Mouse (Mus musculus): ENCODE measurements at regions not wholly inside any gene's neighbourhood (a gene's known extent, or its start where the extent isn't known, plus 50 kb on each side); places are given as distances from the start of the nearest gene placed in this dataset.

DNA sequence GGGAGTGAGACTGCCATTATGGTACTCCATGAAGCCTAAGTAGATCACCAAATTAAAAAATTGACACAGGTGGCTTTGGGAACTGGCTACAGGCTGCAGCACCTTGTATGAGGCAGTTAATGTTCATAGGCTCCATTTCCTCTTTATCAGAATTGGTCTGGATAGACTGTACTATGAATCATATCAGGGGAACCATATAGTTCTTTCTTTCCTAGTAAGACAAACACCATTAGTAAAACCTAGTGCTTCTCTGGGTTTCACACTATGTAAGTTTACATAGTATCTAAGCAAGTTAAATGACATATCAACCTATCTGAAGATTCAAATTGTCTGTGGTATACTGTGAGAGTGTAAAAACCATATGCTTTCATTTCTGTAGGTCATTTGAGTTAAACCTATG lies 145.0 kb downstream of the Ahr start:
- H3K27ac ChIP-seq (replicated peaks; ENCODE audit: low read depth, low read length) = no peak overlapping the region
- TF ChIP-seq POLR2A (IDR thresholded peaks at IDR 0.05; ENCODE audit: borderline replicate concordance, extremely low read depth, insufficient read depth, insufficient read length) = no peak
- no peak overlapping the region for H3K9ac ChIP-seq (ENCODE audit: low read depth, low read length, severe bottlenecking)
- no peak for DNase-seq (ENCODE audit: low spot score)
- H3K4me2 ChIP-seq (replicated peaks; ENCODE audit: low read depth, low read length, severe bottlenecking) = no peak overlapping the region
- H3K27me3 ChIP-seq (ENCODE audit: control insufficient read depth, insufficient read depth, low read length) = no peaks in the 10 kb centered on the region
- H3K36me3 ChIP-seq (ENCODE audit: control insufficient read depth, insufficient read depth, low read length) = no peaks in the 10 kb centered on the region
- ATAC-seq (ENCODE audit: low FRiP score, low read depth) = no peak
- H3K4me1 ChIP-seq (ENCODE audit: control insufficient read depth, insufficient read depth, low read length) = no peaks in the 10 kb centered on the region
- H3K9me3 ChIP-seq (ENCODE audit: control insufficient read depth, low read length) = no peaks in the 10 kb centered on the region
- H3K4me3 ChIP-seq (replicated peaks; ENCODE audit: low read length) = no peak overlapping the region

DNA sequence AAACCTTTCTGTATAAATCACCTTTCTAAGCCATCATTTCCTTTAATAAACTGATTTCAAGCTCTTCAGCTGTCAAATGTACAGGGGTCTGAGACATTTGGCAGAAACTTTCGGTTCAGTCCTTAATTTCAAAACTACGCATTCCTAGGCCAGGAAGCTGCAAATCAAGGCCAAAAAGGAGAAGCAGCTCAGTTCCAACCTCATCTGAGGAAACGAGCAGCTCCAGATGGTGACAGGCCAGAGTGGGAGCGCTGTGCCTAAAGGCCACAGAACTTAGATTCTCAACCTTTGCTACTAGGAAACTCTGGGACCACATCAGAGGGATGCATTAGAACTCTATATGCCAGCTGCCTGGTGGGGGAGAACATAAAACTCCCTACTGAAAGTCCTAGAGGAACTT lies 150.6 kb downstream of the Ahr start:
- Histone ChIP-seq H3K4me1 (ENCODE audit: control insufficient read depth, insufficient read depth, low read length) (no peaks in the 10 kb centered on the region), H3K4me3 (replicated peaks; ENCODE audit: low read length) (no peak overlapping the region), H3K27ac (replicated peaks; ENCODE audit: low read depth, low read length) (no peak overlapping the region), H3K27me3 (ENCODE audit: control insufficient read depth, insufficient read depth, low read length) (no peaks in the 10 kb centered on the region), H3K9me3 (ENCODE audit: control insufficient read depth, low read length) (no peaks in the 10 kb centered on the region), H3K36me3 (ENCODE audit: control insufficient read depth, insufficient read depth, low read length) (no peaks in the 10 kb centered on the region), H3K4me2 (replicated peaks; ENCODE audit: low read depth, low read length, severe bottlenecking) (no peak overlapping the region), H3K9ac (ENCODE audit: low read depth, low read length, severe bottlenecking) (no peak overlapping the region)
- DNase-seq (ENCODE audit: low spot score) (no peak), ATAC-seq (ENCODE audit: low FRiP score, low read depth) (no peak)
- TF ChIP-seq POLR2A (IDR thresholded peaks at IDR 0.05; ENCODE audit: borderline replicate concordance, extremely low read depth, insufficient read depth, insufficient read length) = no peak
- WGBS = 52% methylated on average over 4 of the region's 4 CpGs

DNA sequence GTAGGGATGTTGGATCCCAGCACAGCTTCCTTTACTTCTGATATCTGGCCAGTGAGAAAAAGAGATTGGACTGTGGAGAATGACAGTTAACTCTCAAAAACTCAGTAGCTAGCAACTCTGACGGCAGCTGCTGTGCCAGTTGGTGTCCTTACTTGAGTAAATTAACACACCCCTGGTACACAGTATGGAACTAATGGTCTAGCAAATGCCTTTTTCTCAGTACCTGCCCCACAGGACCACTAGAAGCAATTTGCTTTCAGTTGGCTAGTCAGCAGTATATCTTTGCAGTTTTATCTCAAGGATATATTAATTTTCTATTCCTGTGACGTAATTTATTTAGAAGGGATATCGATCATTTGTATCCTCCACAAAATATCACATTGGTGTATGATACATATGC lies 157.6 kb downstream of the Ahr start:
- 77% methylated on average over 3 of the region's 3 CpGs for WGBS
- Histone ChIP-seq H3K4me1 (ENCODE audit: control insufficient read depth, insufficient read depth, low read length) (no peaks in the 10 kb centered on the region), H3K27ac (replicated peaks; ENCODE audit: low read depth, low read length) (no peak overlapping the region), H3K4me2 (replicated peaks; ENCODE audit: low read depth, low read length, severe bottlenecking) (no peak overlapping the region), H3K9me3 (ENCODE audit: control insufficient read depth, low read length) (no peaks in the 10 kb centered on the region), H3K4me3 (replicated peaks; ENCODE audit: low read length) (no peak overlapping the region), H3K9ac (ENCODE audit: low read depth, low read length, severe bottlenecking) (no peak overlapping the region), H3K27me3 (ENCODE audit: control insufficient read depth, insufficient read depth, low read length) (no peaks in the 10 kb centered on the region), H3K36me3 (ENCODE audit: control insufficient read depth, insufficient read depth, low read length) (no peaks in the 10 kb centered on the region)
- DNase-seq (ENCODE audit: low spot score) (no peak), ATAC-seq (ENCODE audit: low FRiP score, low read depth) (no peak)
- no peak for TF ChIP-seq POLR2A (IDR thresholded peaks at IDR 0.05; ENCODE audit: borderline replicate concordance, extremely low read depth, insufficient read depth, insufficient read length)

DNA sequence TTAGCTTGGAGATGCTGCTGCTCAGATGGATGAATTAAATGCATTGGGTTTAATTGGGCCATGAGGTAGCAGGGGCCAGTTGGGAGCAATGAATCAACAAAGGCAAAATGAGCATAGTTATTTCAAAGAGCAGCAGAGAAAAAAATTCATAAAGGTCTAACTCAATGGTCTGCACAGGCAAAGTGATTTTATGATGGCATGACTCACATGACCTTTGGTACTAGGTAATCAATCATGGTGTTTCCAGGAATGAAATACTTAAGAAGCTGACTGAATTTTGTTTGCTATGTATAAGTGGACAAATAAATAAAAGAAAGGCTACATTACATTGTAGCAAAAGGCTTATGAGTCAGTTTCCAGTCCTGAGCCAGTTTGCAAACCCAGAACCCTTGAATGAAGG lies 158.5 kb downstream of the Ahr start:
- Histone ChIP-seq H3K9ac (ENCODE audit: low read depth, low read length, severe bottlenecking) (no peak overlapping the region), H3K27me3 (ENCODE audit: control insufficient read depth, insufficient read depth, low read length) (no peaks in the 10 kb centered on the region), H3K4me1 (ENCODE audit: control insufficient read depth, insufficient read depth, low read length) (no peaks in the 10 kb centered on the region), H3K9me3 (ENCODE audit: control insufficient read depth, low read length) (no peaks in the 10 kb centered on the region), H3K27ac (replicated peaks; ENCODE audit: low read depth, low read length) (no peak overlapping the region), H3K4me3 (replicated peaks; ENCODE audit: low read length) (no peak overlapping the region), H3K36me3 (ENCODE audit: control insufficient read depth, insufficient read depth, low read length) (no peaks in the 10 kb centered on the region), H3K4me2 (replicated peaks; ENCODE audit: low read depth, low read length, severe bottlenecking) (no peak overlapping the region)
- TF ChIP-seq POLR2A (IDR thresholded peaks at IDR 0.05; ENCODE audit: borderline replicate concordance, extremely low read depth, insufficient read depth, insufficient read length) = no peak
- no peak for DNase-seq (ENCODE audit: low spot score)
- ATAC-seq (ENCODE audit: low FRiP score, low read depth) = no peak

DNA sequence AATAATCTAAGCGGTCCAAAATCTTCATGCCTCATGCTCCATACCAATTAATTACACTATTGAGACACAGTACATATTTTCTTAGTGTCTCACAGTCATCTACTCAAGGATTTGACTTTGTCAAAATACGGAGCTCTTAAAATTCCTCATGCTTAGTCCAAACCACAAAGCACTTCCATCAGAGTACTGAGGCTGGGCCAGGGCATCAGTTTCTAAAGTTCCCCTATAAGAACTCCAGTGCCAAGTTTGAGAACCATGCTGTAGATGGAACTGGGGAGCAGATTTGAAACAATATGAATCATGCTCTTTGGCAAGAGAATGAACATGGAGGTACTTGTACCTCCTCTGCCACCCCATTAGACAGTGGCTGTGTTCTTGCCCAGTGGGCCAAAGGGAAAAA lies 176.9 kb downstream of the Ahr start:
- Histone ChIP-seq H3K27me3 (ENCODE audit: control insufficient read depth, insufficient read depth, low read length) (no peaks in the 10 kb centered on the region), H3K4me1 (ENCODE audit: control insufficient read depth, insufficient read depth, low read length) (no peaks in the 10 kb centered on the region), H3K4me3 (replicated peaks; ENCODE audit: low read length) (no peak overlapping the region), H3K9me3 (ENCODE audit: control insufficient read depth, low read length) (no peaks in the 10 kb centered on the region), H3K27ac (replicated peaks; ENCODE audit: low read depth, low read length) (no peak overlapping the region), H3K4me2 (replicated peaks; ENCODE audit: low read depth, low read length, severe bottlenecking) (no peak overlapping the region), H3K9ac (ENCODE audit: low read depth, low read length, severe bottlenecking) (no peak overlapping the region), H3K36me3 (ENCODE audit: control insufficient read depth, insufficient read depth, low read length) (no peaks in the 10 kb centered on the region)
- 87% methylated on average over 2 of the region's 2 CpGs for WGBS
- no peak for DNase-seq (ENCODE audit: low spot score)
- no peak for ATAC-seq (ENCODE audit: low FRiP score, low read depth)
- TF ChIP-seq POLR2A (IDR thresholded peaks at IDR 0.05; ENCODE audit: borderline replicate concordance, extremely low read depth, insufficient read depth, insufficient read length) = no peak

All from limb, embryonic 14.5 days (tissue).